Mouse (Mus musculus) 3T3-L1 (cell line): ENCODE measurements at regions not wholly inside any gene's neighbourhood (a gene's known extent, or its start where the extent isn't known, plus 50 kb on each side); places are given as distances from the start of the nearest gene placed in this dataset.

Experiments used
- DNase-seq: peaks from one replicate; pipeline ENCODE4 v3.0.0-alpha.2; 2015; ENCODE audit warnings: low read depth, low spot score

DNA sequence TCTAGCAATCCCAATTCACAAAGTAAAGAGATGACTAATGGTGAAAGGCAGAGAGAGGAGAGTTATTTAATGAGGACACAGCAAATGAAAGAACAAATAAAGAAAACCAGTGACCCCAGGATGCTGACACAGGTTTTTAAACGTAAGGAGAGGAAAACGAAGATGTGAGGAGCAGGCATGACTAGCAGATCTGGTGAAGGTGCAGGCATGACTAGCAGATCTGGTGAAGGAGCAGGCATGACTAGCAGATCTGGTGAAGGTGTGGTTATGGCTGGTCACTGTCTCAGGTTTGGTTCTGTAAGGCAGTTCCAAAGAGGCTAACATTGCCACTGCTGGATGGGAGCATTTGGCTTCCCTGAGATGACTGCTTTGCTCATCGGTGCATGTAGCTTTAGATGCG, 57.0 kb downstream of the Mbl2 start:
- DNase-seq = no peak

DNA sequence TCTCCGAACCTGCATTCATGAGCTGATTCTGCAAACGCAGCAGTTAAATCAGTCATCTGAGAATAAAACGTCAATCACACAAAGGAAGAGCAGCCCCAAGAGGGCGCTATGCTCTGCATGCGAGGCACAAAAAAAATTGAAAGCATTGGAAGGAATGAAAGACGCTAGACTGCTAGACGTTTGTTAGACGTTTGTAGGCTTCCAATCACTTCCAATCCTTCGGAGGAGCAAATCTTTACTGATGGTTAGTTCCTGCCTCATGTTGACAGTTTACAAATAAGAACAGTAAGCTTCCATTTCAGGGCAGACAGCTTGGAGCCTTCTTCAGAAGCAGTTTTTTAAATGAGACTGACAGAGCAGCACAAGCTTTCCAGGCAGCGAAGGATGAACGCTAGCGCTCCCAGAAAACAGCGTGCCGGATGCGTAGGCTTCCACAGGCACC, 62.5 kb downstream of the Mbl2 start:
- DNase-seq = no peak

- no peak for DNase-seq
These were observed 63.3 kb downstream of the Mbl2 start for GRCm38 (mm10) chr19:30296024-30296423.

DNA sequence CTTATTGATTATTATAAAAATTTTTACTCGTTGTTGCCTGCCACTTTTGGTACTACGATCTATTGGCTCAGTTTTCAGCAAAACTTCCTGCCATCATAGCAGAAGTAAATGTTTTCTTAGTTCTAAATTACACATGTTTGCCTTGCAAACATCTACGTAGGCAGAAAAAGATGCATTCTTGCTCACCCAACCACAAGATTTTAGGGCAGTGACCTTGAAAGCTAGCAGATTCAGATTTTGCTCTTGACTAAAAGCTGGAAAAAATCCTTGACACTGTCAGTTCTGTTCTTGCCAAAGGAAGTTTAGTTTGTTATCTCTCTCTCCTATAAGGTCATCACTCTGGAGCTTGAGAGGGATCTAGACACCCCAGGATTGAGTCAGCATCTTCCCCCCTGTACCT, 66.8 kb downstream of the Mbl2 start:
- no peak for DNase-seq

- no peak for DNase-seq
These were observed 69.5 kb downstream of the Mbl2 start for GRCm38 (mm10) chr19:30302281-30302680.

DNA sequence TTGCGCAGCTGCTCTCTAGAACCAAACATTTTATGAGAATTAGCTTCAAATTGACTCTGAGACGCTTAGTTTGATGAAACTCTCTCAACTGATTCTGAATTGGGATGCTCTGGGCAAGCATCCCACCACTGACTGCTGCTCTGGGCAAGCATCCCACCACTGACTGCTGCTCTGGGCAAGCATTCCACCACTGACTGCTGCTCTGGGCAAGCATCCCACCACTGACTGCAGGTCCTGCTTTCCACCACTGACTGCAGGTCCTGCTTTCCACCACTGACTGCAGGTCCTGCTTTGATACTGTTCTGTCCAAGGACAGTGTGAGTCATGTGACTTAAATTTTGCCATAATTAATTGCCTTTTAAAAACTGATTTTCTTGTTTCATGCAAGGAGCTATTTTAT, 73.6 kb downstream of the Mbl2 start:
- no peak for DNase-seq

DNA sequence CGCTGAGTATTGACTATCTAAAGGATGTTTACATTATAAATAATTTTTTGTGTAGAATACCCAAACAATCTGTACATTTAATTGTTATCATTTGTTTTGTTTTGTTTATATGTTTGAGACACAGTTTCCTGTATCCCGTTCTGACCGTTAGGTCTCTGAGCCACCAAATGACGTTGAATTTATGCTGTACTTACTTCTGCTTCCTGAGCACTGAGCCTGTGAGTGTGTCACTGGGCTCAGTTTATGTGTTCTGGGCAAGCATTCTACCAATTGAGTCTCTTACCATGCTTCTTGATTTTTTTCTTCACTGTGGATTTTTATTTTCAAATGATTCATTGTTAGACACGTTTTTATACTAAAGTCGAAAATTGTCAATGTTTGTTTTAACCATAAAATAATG, 74.2 kb downstream of the Mbl2 start:
- DNase-seq = no peak

DNA sequence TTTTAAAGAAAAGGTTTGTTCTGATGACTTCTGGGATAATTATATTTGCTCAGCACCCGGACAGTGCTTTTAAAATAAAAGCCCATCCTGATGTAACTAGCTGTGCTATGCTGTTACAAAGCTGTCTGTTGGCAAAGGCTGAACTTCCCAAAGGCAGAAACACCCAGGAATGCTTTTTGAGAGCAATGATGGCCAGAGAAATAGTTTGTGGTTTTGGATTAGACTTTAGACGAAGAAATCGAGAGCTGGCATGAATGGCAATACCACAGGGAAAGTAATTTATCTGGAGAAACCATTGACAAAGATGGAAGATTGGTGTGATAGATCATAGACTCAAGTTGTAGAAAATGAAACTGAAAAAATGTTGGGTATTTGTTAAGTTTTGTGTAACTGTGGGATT, 84.6 kb downstream of the Mbl2 start:
- DNase-seq = peak; percentile 60

DNA sequence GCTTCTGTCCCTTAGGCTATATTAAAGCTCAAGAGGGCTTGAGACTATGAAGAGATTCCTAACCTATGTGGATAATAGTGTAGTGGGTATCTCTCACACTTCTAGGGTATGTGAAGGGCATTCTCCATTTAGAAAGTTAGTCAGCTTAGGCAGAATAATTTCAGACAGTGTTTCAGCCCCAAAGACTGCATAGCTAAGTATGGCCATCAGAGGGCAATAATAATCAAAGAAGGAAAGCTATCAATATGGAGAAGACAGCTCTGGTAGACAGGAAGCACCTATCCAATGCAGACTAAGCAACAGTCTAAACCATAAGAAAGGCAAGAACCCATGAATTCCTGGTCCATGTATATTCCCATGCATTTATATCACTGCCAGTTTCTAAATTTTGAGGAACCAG, 95.0 kb downstream of the Mbl2 start:
- DNase-seq = no peak

DNA sequence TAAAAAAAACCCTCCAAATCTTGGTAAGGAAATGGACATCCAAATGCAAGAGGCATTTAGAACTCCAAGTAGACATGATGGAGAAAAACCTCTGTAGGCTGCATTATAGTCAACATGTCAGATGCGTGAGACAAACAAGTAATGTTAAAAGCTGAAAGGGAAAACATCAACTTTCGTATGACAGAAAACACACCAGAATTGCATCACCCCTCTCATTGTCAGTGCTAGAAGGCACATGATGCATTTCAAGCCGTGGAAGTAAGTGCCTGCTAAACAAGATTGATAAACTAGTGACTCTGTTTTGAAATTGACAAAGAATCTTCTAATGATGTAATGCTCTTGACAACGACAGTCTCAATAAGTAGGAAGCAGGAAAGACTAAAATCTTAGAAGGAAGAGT, 96.1 kb downstream of the Mbl2 start:
- peak; percentile 6 for DNase-seq

DNA sequence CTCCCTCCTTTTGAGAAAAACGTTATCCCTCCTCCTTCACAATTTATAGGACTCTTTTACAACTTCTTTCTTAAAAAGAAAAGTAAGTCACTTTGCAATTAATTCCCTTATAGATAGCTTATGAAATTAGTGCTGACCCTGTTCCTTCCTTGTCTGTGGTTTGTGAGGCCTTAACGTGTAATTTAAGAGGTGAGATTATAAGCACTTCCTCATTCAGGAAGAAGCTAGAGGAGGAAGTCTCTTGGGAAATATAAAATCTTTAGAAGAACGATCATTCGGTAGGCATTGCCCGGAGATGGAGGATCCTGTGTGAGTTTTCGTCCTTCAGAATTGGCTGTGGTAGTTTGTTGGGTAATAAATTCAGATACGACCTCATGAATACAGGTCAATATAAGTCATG, 98.0 kb downstream of the Mbl2 start:
- no peak for DNase-seq

DNA sequence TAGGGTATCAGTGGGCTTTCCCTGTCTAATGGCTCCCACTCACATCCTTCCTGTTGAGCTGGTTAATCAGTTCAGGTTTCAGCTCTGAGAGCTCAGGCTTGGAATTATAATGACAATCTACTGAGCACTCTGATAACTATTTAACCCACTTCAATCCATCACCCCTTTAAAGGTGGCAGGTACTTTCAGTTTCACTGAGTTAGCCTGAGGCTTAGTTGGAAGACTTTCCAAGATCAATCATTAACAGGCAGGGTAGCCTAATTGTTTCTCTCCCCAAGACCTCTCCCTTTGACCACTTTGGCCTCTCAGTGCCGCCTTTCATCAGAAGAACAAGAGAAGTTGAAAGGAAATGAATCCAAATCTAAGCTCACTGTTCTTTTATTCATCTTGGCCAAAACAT, 99.1 kb downstream of the Mbl2 start:
- no peak for DNase-seq

DNA sequence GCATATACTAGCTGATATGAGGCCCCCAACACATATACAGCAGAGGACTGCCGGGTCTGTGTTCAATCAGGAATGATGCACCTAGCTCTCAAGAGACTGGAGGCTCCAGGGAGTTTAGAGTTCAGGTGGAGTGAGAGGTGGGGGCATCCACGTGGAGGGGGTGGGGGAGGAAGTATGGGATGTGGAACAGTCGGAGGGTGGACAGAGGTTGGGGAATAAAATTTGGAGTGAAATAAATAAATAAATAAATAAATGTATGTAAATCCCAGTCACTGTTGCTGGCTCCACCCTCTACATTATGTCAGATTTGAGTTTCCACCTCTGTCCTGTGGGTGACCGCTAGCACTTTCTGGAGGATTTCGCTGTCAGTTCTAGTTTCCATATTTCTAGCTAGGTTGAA, 111.7 kb downstream of the Mbl2 start:
- no peak for DNase-seq

DNA sequence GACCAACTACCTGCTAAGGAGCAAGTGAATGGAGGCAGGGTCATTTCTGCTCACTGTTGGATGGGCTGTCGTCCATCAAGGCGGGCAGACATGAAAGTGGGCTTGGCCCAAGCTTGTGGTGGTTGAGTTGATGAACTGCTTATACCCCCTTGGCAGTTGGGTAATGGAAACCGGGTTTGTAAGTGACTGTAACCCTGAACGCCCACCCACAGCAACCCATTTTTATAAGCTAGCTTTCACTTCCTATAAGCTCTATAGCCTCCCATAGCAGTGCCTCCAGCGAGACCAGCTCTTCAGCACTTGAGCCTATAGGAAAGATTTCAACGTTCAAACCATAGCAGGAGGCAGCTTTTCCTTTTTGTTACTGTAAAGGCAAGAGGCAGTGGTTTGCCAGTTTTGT, 116.2 kb downstream of the Mbl2 start:
- DNase-seq = no peak

DNA sequence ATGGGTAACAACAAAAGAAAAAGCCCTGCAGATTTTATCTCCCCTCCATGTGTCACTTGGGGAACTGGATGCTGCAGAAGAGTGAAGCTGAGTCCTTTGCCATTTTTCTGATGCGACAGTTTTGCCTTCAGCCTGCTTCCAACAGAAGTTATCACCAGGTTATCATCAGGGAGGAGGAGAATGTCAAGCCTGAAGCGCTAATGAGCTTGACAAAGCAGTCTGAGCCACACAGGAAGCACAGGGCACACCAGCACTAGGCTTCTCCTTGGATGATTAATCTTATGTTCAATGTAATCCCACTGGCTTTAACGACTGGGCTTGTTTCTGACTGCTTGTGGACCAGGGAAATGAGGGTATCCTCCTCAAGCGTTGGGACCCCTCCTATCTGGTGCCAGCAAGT, 122.2 kb downstream of the Mbl2 start:
- DNase-seq = no peak

DNA sequence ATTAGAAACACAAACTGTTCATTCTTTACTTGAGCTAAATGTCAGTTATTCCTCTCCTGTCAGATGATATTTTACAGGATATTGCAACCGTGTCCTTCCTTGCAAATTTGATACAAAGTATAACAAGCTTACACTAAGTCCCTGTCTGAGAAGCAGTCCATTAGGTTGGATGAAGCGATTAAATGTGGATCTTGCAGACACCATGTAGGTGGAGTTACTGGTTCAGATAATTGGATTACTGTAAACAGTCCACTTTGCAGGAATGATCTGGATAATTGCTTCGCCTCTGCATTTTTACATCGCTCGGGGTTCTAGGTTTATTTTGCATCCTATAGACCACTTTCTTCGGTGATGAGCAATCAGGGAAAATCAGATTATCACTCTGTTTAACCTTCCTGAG, 126.2 kb downstream of the Mbl2 start:
- DNase-seq = no peak

- no peak for DNase-seq
These were observed 139.2 kb downstream of the Mbl2 start for GRCm38 (mm10) chr19:30371901-30372300.

DNA sequence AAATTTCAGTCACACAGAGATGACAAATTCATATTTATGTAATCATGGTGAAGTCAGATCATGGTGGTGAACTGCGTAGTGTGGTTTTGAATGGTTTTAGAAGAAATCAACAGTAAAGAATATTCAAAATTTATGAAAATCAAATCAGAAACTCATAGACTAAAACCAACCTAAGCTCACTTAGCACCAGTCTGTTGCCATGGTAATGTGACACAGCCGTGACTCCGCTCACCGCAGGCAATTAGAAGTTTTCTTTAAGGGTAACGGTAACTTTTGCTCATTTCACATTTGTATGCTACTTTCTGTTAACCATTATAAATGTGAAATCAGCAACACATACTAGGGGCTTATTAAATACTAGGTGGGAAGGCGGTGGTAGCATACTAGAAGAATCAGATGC, 147.0 kb downstream of the Mbl2 start:
- no peak for DNase-seq

DNA sequence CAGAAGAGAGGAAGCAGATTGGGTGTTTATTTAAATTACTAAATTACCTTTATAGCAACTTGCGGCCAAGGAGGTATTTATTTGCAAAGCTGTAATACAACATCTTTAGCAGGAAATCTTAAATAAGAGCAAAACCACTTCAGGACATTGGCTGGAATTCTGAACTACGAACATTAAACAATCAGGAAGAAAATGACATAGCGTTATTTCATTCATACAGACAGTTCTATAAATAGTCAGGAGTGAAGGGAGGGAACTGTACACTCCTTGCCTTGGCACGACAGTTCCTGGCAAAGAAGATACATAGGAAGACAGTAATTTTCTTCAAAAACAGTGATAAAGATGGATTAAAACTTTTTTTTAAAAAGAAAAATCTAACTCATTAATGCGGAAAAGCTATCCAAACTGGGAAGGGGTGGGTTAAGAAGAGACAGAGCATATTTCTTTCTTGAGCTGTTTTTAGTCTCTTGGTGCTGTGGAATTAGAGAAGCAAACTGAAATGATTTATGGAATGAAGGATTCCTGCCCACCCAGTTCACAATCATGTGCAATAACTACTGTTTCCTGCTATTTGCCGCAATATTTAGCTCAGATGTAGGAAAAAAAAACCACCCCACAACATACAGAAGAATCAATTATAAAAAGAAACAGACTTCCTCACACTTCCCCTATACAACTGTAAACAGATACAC, 147.9 kb downstream of the Mbl2 start:
- no peak for DNase-seq

DNA sequence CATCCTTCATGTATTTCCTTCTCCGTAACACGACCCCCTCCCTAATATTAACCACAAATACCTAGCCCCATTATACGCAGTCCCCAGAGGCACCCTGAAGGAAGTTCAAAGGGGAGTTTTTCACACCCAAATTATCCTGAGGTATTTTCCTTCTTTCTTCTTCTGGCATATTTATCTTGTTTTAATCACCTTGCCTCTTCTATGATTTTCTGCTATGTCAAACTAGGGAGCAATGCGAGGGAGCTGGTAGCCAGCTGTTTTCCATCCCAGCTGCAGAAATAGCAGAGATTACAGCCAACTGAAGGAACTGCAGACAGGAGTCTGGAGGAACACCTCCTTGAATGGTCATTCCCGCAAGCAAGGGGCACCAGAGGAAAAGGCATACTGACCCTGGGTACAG, 155.7 kb downstream of the Dkk1 start:
- no peak for DNase-seq

- no peak for DNase-seq
These were observed 142.5 kb downstream of the Dkk1 start for GRCm38 (mm10) chr19:30406943-30407342.

DNA sequence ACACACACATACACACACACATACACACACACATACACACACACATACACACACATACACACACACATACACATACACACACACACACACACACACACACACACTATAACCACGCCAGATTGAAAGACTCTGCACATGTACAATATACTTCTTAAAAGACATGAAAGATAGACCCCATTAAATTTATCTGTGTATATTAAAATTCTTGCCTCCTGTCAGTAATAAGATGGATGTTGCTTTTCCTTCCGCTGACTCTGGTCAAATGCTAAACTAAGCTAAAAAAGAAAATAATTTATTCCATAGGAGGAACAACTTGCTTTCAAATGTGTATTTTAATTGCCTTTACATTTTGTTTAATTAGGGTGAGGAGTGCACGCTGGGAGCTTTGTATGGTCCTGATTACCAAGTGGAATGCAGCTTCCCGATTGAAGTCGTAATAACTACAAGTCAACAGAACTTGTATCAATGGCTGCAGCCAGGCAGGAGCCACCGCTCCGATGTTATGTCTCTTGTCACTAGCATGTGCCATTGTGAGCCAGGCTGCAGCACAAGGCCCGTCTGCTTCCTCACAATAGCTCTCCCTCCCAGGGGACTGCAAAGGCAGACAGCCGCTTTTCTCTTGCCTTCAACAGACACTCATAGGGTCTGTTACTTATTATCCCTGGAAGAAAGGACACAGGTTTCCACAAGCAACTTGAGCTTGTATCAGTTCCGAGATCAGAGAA, 129.7 kb downstream of the Dkk1 start:
- DNase-seq = no peak

DNA sequence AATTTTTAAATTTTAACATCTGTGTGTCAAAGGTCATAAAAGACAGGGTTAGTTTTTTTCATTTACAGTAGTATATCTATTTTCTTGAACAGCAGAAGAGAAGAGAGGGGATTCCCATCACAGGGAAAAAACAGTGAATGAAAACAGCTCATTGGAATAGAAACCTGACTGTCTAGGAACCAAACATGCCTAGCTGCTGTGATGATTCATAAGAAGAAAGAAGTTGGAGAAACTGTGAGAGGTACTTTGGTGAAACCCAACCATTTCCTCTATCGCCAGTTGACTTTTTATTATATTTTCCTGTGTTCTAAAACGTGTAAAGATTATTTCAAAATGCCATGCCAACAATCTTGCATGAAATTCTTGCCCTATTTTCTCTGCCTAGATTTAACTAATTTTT, 123.8 kb downstream of the Dkk1 start:
- no peak for DNase-seq

DNA sequence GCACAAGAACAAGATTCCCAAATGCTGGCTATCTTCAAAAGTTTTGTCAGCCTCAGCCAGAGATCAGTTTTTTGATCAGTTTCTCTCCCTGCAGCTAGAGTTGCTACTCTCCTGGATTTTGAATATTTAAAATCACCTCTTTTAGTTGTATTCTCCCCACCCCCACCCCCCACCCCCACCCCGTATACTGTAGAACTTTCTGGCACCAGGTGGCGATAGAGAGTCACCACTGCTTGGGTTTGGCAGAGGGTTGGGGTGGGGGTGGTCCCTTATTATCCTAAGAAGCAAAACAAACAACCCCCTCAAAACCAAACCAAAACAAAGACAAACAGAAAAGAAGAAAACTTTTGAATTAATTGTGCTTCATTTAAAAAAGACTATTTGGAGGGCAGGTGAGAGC, 122.0 kb downstream of the Dkk1 start:
- no peak for DNase-seq
